Mouse (Mus musculus) limb, embryonic 15.5 days (tissue): Measurements from ENCODE around the gene Mmp28. TPM values are rescaled to one million over a fixed set of nuclear protein-coding genes. Genes with fewer than 3 reads are reported as not detected.

Source experiments
- ATAC-seq: fragments of 200-750 bp; cut with Nextera tagmentation; 2 replicates; pipeline ENCODE4 v1.8.0; 2017; ENCODE audit warnings: low read depth, moderate TSS enrichment; ENCODE audit not compliant: insufficient number of reproducible peaks, low FRiP score, low TSS enrichment
- H3K27ac ChIP-seq: fragments of 300-500 bp; sonication (generic); 2 replicates; pipeline ENCODE4 v1.5.1; 2015; ENCODE audit warnings: moderate library complexity, mild to moderate bottlenecking, inconsistent platforms
- H3K27me3 ChIP-seq: fragments of 300-500 bp; sonication (generic); 2 replicates; pipeline ENCODE4 v1.6.1; 2015; ENCODE audit warnings: inconsistent platforms
- H3K36me3 ChIP-seq: fragments of 300-500 bp; sonication (generic); 2 replicates; pipeline ENCODE4 v1.6.1; 2015; ENCODE audit warnings: inconsistent platforms
- H3K4me1 ChIP-seq: fragments of 300-500 bp; sonication (generic); 2 replicates; pipeline ENCODE4 v1.6.1; 2015; ENCODE audit warnings: inconsistent platforms
- H3K4me2 ChIP-seq: fragments of 300-500 bp; sonication (generic); 2 replicates; pipeline ENCODE4 v1.6.1; 2015; ENCODE audit warnings: mild to moderate bottlenecking, inconsistent platforms
- H3K4me3 ChIP-seq: fragments of 300-500 bp; sonication (generic); 2 replicates; pipeline ENCODE4 v1.5.1; 2015; ENCODE audit warnings: mild to moderate bottlenecking, inconsistent platforms
- H3K9ac ChIP-seq: fragments of 300-500 bp; sonication (generic); 2 replicates; pipeline ENCODE4 v1.6.1; 2015; ENCODE audit warnings: inconsistent platforms
- H3K9me3 ChIP-seq: fragments of 300-500 bp; sonication (generic); 2 replicates; pipeline ENCODE4 v1.6.1; 2016; ENCODE audit warnings: inconsistent platforms
- WGBS: fragments of 180-500 bp; shearing (Covaris S2); methylation state at CpG from one replicate; pipeline ENCODE4 v1.1.7; 2015; 5-methylcytosine and 5-hydroxymethylcytosine counted together
- polyA plus RNA-seq: library from polyadenylated mRNA; unstranded; fragments of >200 nt; fragmentation: Nextera tagmentation; extraction: Ambion mirVana; gene quantifications from 2 replicates; pipeline ENCODE4 v1.2.1, GENCODE M21; 2015

The Mmp28 gene
- polyA plus RNA-seq, 1 experiment from 2014 or later = 2.7 TPM

DNA sequence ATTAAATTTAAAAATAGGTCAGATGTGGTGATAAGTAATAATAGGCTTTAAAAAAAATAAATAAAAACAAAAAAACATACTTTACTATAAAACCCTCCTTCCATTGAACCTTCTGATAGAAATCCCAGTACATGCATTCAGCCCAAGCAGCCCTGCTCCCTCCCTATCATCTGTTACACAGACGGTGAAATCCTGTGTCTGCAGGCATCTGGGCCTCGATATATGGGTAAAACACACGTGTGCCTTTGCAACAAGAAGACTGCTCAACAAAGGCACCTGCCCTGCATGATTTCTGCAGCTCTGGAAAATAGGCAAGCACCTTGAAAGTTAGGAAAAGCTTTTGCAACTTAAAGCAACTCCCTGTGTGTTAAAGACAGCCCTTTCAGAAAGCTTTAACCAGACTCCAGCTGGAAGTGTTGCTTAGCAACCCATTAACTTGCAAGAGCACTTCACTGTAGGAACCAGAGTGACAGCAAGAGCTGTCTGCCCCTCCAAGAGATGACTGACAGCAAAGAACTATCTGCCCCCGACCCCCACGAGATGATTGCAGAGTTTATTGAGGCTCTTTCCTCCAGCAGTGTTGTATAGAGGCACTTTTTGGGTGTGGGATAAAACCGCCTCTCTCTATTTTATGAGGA is 68.0 kb downstream of the Mmp28 start:
- 41% methylated on average over 6 of the region's 6 CpGs for WGBS
- Histone ChIP-seq H3K9ac (no peak overlapping the region), H3K4me2 (no peak overlapping the region), H3K4me3 (no peak overlapping the region), H3K4me1 (no peaks in the 10 kb centered on the region), H3K9me3 (no peaks in the 10 kb centered on the region), H3K36me3 (peaks cover 56% of the 10 kb centered on the region), H3K27me3 (no peaks in the 10 kb centered on the region), H3K27ac (no peak overlapping the region)
- ATAC-seq = no peak

DNA sequence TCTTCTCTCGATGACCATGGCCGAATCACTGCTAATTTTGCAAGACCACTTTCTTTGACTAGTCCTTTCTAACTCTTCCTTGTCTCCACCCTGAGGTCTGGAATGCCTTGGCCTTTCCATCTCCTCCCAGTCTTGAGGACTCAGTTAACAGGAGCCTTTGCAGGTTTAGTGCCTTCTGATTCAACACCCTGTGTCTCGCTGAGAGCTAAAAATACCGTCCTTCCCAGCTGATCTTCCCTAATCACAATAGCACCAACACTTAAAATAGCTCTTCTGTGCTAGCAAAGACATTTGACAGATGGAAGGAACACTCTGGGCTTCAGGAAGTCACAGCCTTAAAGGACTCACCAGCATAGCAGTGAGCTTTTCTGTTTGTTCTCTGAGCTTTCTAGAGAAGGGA is 69.8 kb downstream of the Mmp28 start:
- Histone ChIP-seq H3K27me3 (no peaks in the 10 kb centered on the region), H3K4me2 (no peak overlapping the region), H3K27ac (no peak overlapping the region), H3K9me3 (no peaks in the 10 kb centered on the region), H3K4me3 (no peak overlapping the region), H3K9ac (no peak overlapping the region), H3K4me1 (no peaks in the 10 kb centered on the region), H3K36me3 (peaks cover 44% of the 10 kb centered on the region)
- ATAC-seq = no peak
- WGBS = 85% methylated on average over 4 of the region's 4 CpGs

Other genes starting within 250 kb of the Mmp28 start
- gene Slfn14, start 176.3 kb downstream of the Mmp28 start, polyA plus RNA-seq = 0.10 and 0.18 TPM in 2 replicates
- 47.8 and 48.9 TPM in 2 replicates for gene Ap2b1, start 164.0 kb downstream of the Mmp28 start, polyA plus RNA-seq
- gene Pex12, start 160.5 kb downstream of the Mmp28 start, polyA plus RNA-seq = 13.2 and 14.1 TPM in 2 replicates
- 2.3 and 2.8 TPM in 2 replicates for gene Rasl10b, start 53.9 kb downstream of the Mmp28 start, polyA plus RNA-seq
- 0.05 TPM in 1 of 2 replicates, not detected in the other for gene Gas2l2, start 33.6 kb downstream of the Mmp28 start, polyA plus RNA-seq
- 0.35 and 0.64 TPM in 2 replicates for gene 1700020L24Rik, start 25.4 kb downstream of the Mmp28 start, polyA plus RNA-seq
- gene Taf15, start 10.0 kb upstream of the Mmp28 start, polyA plus RNA-seq = 10.5 and 12.1 TPM in 2 replicates
- not detected in 2 replicates for gene Heatr9, start 59.1 kb upstream of the Mmp28 start, polyA plus RNA-seq
- gene Ccl5, start 67.4 kb upstream of the Mmp28 start, polyA plus RNA-seq = 0.37 and 1.0 TPM in 2 replicates
- gene Ccl9, start 115.6 kb upstream of the Mmp28 start, polyA plus RNA-seq = 8.8 and 8.9 TPM in 2 replicates
- gene Ccl6, start 130.0 kb upstream of the Mmp28 start, polyA plus RNA-seq = 6.3 and 6.7 TPM in 2 replicates
- not detected in 2 replicates for gene Rpl9-ps1, start 182.6 kb upstream of the Mmp28 start, polyA plus RNA-seq
- 0.56 and 0.73 TPM in 2 replicates for gene Ccl3, start 186.3 kb upstream of the Mmp28 start, polyA plus RNA-seq
- gene Ccl4, start 199.5 kb upstream of the Mmp28 start, polyA plus RNA-seq = 0.76 and 0.95 TPM in 2 replicates
- 1.6 and 1.7 TPM in 2 replicates for gene Wfdc17, start 240.9 kb upstream of the Mmp28 start, polyA plus RNA-seq
- 0.88 and 1.4 TPM in 2 replicates for gene Wfdc18, start 245.9 kb upstream of the Mmp28 start, polyA plus RNA-seq